Mouse (Mus musculus) C2C12 (cell line): ENCODE data around the gene Timmdc1.

Source experiments
- CTCF ChIP-seq: IDR thresholded peaks from one replicate; pipeline ENCODE4 v1.5.1; 2011; ENCODE audit not compliant: control insufficient read depth, insufficient read depth, insufficient read length
- MAX ChIP-seq: IDR thresholded peaks from one replicate; pipeline ENCODE4 v1.6.1; 2011; ENCODE audit warnings: mild to moderate bottlenecking, control low read depth
- USF1 ChIP-seq: IDR thresholded peaks from one replicate; pipeline ENCODE4 v1.6.1; 2011; ENCODE audit warnings: low read depth, mild to moderate bottlenecking, control low read depth, moderate library complexity

DNA sequence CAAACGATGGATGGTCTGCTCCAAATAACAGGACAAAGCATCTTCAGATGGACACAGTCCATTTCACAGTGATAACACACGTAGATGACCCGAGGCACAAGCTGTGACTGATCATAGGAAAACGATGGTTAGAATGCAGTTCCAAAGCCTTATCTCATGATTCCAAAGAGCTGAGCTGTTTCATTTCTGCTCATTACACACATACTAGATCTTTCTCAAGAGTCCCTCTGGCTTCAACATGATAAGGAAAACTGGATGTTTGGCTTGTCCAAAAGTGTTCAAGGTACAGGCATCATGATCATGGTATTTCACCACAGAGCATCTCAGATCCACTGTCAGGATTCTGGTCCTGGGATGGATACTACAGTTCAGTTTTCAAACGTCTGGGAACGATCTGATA is 3.8 kb upstream of the Timmdc1 start:
- no peak for TF ChIP-seq CTCF
- TF ChIP-seq USF1 = no peak
- no peak for TF ChIP-seq MAX
